Mouse (Mus musculus) hindbrain, embryonic 13.5 days (tissue): ENCODE data around the gene Mrpl53. TPM values are rescaled to one million over a fixed set of nuclear protein-coding genes. Genes with fewer than 3 reads are reported as not detected.

Experiments
- ATAC-seq: fragments of 200-750 bp; cut with Nextera tagmentation; 2 replicates; pipeline ENCODE4 v1.8.0; 2017; ENCODE audit warnings: moderate TSS enrichment; ENCODE audit not compliant: low FRiP score
- H3K27ac ChIP-seq: fragments of 300-500 bp; sonication (generic); 2 replicates; pipeline ENCODE4 v1.5.1; 2015; ENCODE audit warnings: inconsistent platforms, mild to moderate bottlenecking, moderate library complexity
- H3K27me3 ChIP-seq: fragments of 300-500 bp; sonication (generic); 2 replicates; pipeline ENCODE4 v1.6.1; 2015; ENCODE audit warnings: mild to moderate bottlenecking, inconsistent platforms
- H3K36me3 ChIP-seq: fragments of 300-500 bp; sonication (generic); 2 replicates; pipeline ENCODE4 v1.6.1; 2015; ENCODE audit warnings: mild to moderate bottlenecking, inconsistent platforms
- H3K4me1 ChIP-seq: fragments of 300-500 bp; sonication (generic); replicated peaks from 2 replicates; pipeline ENCODE4 v1.6.1; 2015; ENCODE audit warnings: inconsistent platforms
- H3K4me2 ChIP-seq: fragments of 300-500 bp; sonication (generic); 2 replicates; pipeline ENCODE4 v1.6.1; 2015; ENCODE audit warnings: inconsistent platforms, mild to moderate bottlenecking, moderate library complexity
- H3K4me3 ChIP-seq: fragments of 300-500 bp; sonication (generic); 2 replicates; pipeline ENCODE4 v1.5.1; 2015; ENCODE audit warnings: mild to moderate bottlenecking, inconsistent platforms
- H3K9ac ChIP-seq: fragments of 300-500 bp; sonication (generic); 2 replicates; pipeline ENCODE4 v1.6.1; 2015; ENCODE audit warnings: mild to moderate bottlenecking, inconsistent platforms
- H3K9me3 ChIP-seq: fragments of 300-500 bp; sonication (generic); 2 replicates; pipeline ENCODE4 v1.6.1; 2016; ENCODE audit warnings: inconsistent platforms
- whole genome bisulfite sequencing: fragments of 180-500 bp; shearing (Covaris S2); methylation state at CpG from one replicate; pipeline ENCODE4 v1.1.7; 2015; 5-methylcytosine and 5-hydroxymethylcytosine counted together
- polyA plus RNA-seq: library from polyadenylated mRNA; unstranded; fragments of >200 nt; fragmentation: Nextera tagmentation; extraction: Ambion mirVana; gene quantifications from 2 replicates; pipeline ENCODE4 v1.2.1, GENCODE M21; 2015

Gene Mrpl53
- polyA plus RNA-seq, 1 experiment from 2014 or later: 123 TPM

- peaks cover 74% of the 10 kb centered on the region for H3K4me1 ChIP-seq
- H3K4me2 ChIP-seq: no peak overlapping the region
- no peaks in the 10 kb centered on the region for H3K27me3 ChIP-seq
- H3K9ac ChIP-seq: no peak overlapping the region
- no peak overlapping the region for H3K4me3 ChIP-seq
- no peak overlapping the region for H3K27ac ChIP-seq
- peaks cover 29% of the 10 kb centered on the region for H3K36me3 ChIP-seq
- no peak for ATAC-seq
- WGBS: 82% methylated on average over 11 of the region's 11 CpGs
- no peaks in the 10 kb centered on the region for H3K9me3 ChIP-seq
Observed at GRCm38 (mm10) chr6:83118369-83118768, 9.5 kb downstream of the Mrpl53 start.

GRCm38 (mm10) chr6:83118825-83119733 lies 10.2 kb downstream of the Mrpl53 start:
- no peaks in the 10 kb centered on the region for H3K27me3 ChIP-seq
- no peak for ATAC-seq
- peaks cover 29% of the 10 kb centered on the region for H3K36me3 ChIP-seq
- peak overlapping the region; percentile 77; the same call in 1 of the 2 replicates for H3K4me3 ChIP-seq
- H3K4me1 ChIP-seq: peaks cover 81% of the 10 kb centered on the region
- peak overlapping the region; percentile 90 for H3K4me2 ChIP-seq
- H3K27ac ChIP-seq: peak overlapping the region; percentile 99; the same call in 1 of the 2 replicates
- H3K9me3 ChIP-seq: no peaks in the 10 kb centered on the region
- peak overlapping the region; percentile 94; the same call in 1 of the 2 replicates for H3K9ac ChIP-seq
- WGBS: 84% methylated on average over 14 of the region's 14 CpGs

- Histone ChIP-seq H3K27me3 (no peaks in the 10 kb centered on the region), H3K4me1 (peaks cover 82% of the 10 kb centered on the region), H3K9me3 (no peaks in the 10 kb centered on the region), H3K27ac (peak overlapping the region; percentile 99), H3K4me3 (peak overlapping the region; percentile 77), H3K4me2 (peak overlapping the region; percentile 90), H3K9ac (peak overlapping the region; percentile 94), H3K36me3 (peaks cover 29% of the 10 kb centered on the region)
- no peak for ATAC-seq
- 72% methylated on average over 7 of the region's 7 CpGs for WGBS
Observed at GRCm38 (mm10) chr6:83119734-83120051, 10.9 kb downstream of the Mrpl53 start.

- Histone ChIP-seq H3K27ac (peak within 1 kb of the TSS; percentile 99), H3K4me1 (peaks cover 77% of the 10 kb centered on the region), H3K9me3 (no peaks in the 10 kb centered on the region), H3K27me3 (no peaks in the 10 kb centered on the region), H3K36me3 (peaks cover 29% of the 10 kb centered on the region), H3K4me2 (peak within 1 kb of the TSS; percentile 90), H3K4me3 (peak within 1 kb of the TSS; percentile 77), H3K9ac (peak within 1 kb of the TSS; percentile 96)
- under 1% methylated on average over 38 of the region's 38 CpGs for WGBS
- peak; percentile 95 for ATAC-seq
Observed at GRCm38 (mm10) chr6:83120930-83121862, 12.4 kb downstream of the Mrpl53 start, which contains the start of gene Wbp1. Gene Wbp1, minus strand, starts transcription at chr6:83121559.

- peak overlapping the region; percentile 90 for H3K4me2 ChIP-seq
- no peaks in the 10 kb centered on the region for H3K9me3 ChIP-seq
- H3K4me1 ChIP-seq: peaks cover 68% of the 10 kb centered on the region
- 2% methylated on average over 48 of the region's 52 CpGs for WGBS
- H3K36me3 ChIP-seq: peaks cover 27% of the 10 kb centered on the region
- peak overlapping the region; percentile 99 for H3K27ac ChIP-seq
- H3K9ac ChIP-seq: peak overlapping the region; percentile 96
- no peaks in the 10 kb centered on the region for H3K27me3 ChIP-seq
- no peak for ATAC-seq
- H3K4me3 ChIP-seq: peak overlapping the region; percentile 77
Observed at GRCm38 (mm10) chr6:83121863-83122710, 13.2 kb downstream of the Mrpl53 start.

DNA sequence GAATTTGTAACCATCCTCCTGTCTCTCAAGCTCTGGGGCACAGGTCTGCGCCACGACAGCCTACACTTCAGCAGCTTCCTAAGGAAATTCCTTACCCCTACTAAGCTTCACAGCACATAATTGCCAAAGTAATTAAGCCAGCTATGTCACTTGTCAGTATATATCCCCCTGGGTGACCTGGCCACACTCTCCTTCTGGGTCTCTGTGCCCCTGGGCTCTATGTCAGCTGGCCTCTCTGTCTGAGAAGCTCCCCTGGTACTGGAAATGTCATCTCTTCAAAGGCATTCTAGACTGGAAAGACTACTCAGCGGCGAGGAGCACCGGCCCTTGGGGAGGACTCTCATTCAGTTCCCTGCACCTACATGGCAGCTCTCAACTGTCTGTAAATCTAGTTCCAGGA lies 14.1 kb downstream of the Mrpl53 start:
- peaks cover 59% of the 10 kb centered on the region for H3K4me1 ChIP-seq
- H3K9ac ChIP-seq: peak overlapping the region; percentile 96
- no peaks in the 10 kb centered on the region for H3K27me3 ChIP-seq
- H3K4me2 ChIP-seq: peak overlapping the region; percentile 90
- WGBS: 54% methylated on average over 5 of the region's 5 CpGs
- H3K9me3 ChIP-seq: no peaks in the 10 kb centered on the region
- peak overlapping the region; percentile 77; the same call in 1 of the 2 replicates for H3K4me3 ChIP-seq
- H3K36me3 ChIP-seq: peaks cover 18% of the 10 kb centered on the region
- ATAC-seq: no peak
- H3K27ac ChIP-seq: peak overlapping the region; percentile 99

GRCm38 (mm10) chr6:83124851-83125312 lies 16.0 kb downstream of the Mrpl53 start:
- Histone ChIP-seq H3K9me3 (no peaks in the 10 kb centered on the region), H3K9ac (peak overlapping the region; percentile 82), H3K4me1 (peaks cover 43% of the 10 kb centered on the region), H3K4me3 (peak overlapping the region; percentile 74), H3K36me3 (no peaks in the 10 kb centered on the region), H3K27me3 (no peaks in the 10 kb centered on the region), H3K27ac (peak overlapping the region; percentile 64), H3K4me2 (peak overlapping the region; percentile 66)
- ATAC-seq: peak; percentile 8
- under 1% methylated on average over 30 of the region's 30 CpGs for WGBS

DNA sequence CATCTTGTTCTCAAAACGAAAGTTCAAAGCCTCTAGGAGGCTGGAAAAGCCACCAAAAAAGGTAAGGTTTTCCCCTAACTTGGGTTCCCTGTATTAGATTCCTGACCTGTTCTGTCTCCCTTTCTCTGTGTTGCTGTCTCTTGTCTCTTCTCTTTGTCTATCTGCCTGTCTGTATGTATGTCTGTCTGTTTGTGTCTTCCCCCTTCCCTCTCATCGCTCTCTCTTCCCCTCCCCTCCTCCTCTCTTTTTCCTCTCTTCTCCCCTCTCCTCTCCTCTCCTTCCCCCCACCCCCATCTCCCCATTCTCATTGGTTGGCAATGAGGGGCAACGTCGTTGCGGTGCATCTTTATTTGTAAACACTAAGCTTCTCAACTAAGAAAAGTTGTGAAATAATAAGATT lies 16.5 kb downstream of the Mrpl53 start, which contains the start of gene Ino80b:
Gene Ino80b, minus strand, starts transcription at position 101 of the 400 bp plus-strand sequence.
- Histone ChIP-seq H3K9ac (peak within 1 kb of the TSS; percentile 82), H3K4me2 (peak within 1 kb of the TSS; percentile 66), H3K27me3 (no peaks in the 10 kb centered on the region), H3K4me1 (peaks cover 38% of the 10 kb centered on the region), H3K4me3 (peak within 1 kb of the TSS; percentile 74), H3K9me3 (no peaks in the 10 kb centered on the region), H3K36me3 (no peaks in the 10 kb centered on the region), H3K27ac (peak within 1 kb of the TSS; percentile 64)
- 30% methylated on average over 5 of the region's 5 CpGs for WGBS
- ATAC-seq: no peak

DNA sequence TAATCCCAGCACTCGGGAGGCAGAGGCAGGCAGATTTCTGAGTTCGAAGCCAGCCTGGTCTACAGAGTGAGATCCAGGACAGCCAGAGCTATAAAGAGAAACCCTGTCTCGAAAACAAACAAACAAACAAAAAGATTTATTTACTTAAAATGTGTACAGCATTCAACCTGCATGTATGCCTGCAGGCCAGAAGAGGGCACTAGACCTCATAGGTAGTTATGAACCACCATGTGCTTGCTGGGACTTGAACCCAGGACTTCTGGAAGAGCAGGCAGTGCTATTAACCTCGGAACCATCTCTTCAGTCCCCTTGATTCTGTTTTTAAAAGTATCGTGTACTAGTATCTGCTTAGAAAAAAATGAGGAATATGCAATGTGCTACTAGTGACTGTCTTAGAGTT lies 18.6 kb downstream of the Mrpl53 start:
- 94% methylated on average over 5 of the region's 5 CpGs for WGBS
- H3K4me2 ChIP-seq: no peak overlapping the region
- no peak overlapping the region for H3K9ac ChIP-seq
- H3K4me3 ChIP-seq: no peak overlapping the region
- ATAC-seq: no peak
- no peaks in the 10 kb centered on the region for H3K9me3 ChIP-seq
- peaks cover 26% of the 10 kb centered on the region for H3K4me1 ChIP-seq
- no peaks in the 10 kb centered on the region for H3K36me3 ChIP-seq
- no peak overlapping the region for H3K27ac ChIP-seq
- no peaks in the 10 kb centered on the region for H3K27me3 ChIP-seq

GRCm38 (mm10) chr6:83131469-83132034 lies 22.7 kb downstream of the Mrpl53 start:
- H3K9ac ChIP-seq: no peak overlapping the region
- H3K27ac ChIP-seq: no peak overlapping the region
- H3K4me1 ChIP-seq: peaks cover 11% of the 10 kb centered on the region
- H3K27me3 ChIP-seq: peaks cover 22% of the 10 kb centered on the region
- H3K36me3 ChIP-seq: no peaks in the 10 kb centered on the region
- WGBS: 76% methylated on average over 6 of the region's 6 CpGs
- no peak for ATAC-seq
- no peak overlapping the region for H3K4me3 ChIP-seq
- H3K4me2 ChIP-seq: no peak overlapping the region
- H3K9me3 ChIP-seq: no peaks in the 10 kb centered on the region
